Mouse (Mus musculus): Measurements from ENCODE around the gene Havcr2. TPM values are rescaled to one million over a fixed set of nuclear protein-coding genes. Genes with fewer than 3 reads are reported as not detected.

The Havcr2 gene
- polyA plus RNA-seq (2012; fragmentation: generic; extraction: Trizol), result 0.55 TPM

GRCm38 (mm10) chr11:46454453-46455045, at the start of gene Havcr2:
Gene Havcr2 (plus strand): TSS chr11:46454935.
- Histone ChIP-seq H3K79me2 (ENCODE audit: control insufficient read depth, insufficient read depth) (no peaks in the 10 kb centered on the region), H3K4me2 (ENCODE audit: low read depth) (peak within 1 kb of the TSS; percentile 57), H3K4me3 (no peak within 1 kb of the TSS), H3K27me3 (ENCODE audit: control insufficient read depth, insufficient read depth, insufficient read length) (no peaks in the 10 kb centered on the region), H3K36me3 (ENCODE audit: control insufficient read depth, insufficient read depth) (no peaks in the 10 kb centered on the region), H3ac (ENCODE audit: control insufficient read depth, insufficient read length) (no peak within 1 kb of the TSS)
- no peak for TF ChIP-seq CEBPB (IDR thresholded peaks at IDR 0.05; ENCODE audit: insufficient read depth, poor library complexity, severe bottlenecking)
- TF ChIP-seq POLR2AphosphoS2 (IDR thresholded peaks at IDR 0.05; ENCODE audit: insufficient read length, low read depth), result no peak

- Histone ChIP-seq H3K27me3 (ENCODE audit: control insufficient read depth, insufficient read depth, insufficient read length) (no peaks in the 10 kb centered on the region), H3ac (ENCODE audit: control insufficient read depth, insufficient read length) (no peak overlapping the region), H3K79me2 (ENCODE audit: control insufficient read depth, insufficient read depth) (no peaks in the 10 kb centered on the region), H3K4me3 (no peak overlapping the region), H3K36me3 (ENCODE audit: control insufficient read depth, insufficient read depth) (no peaks in the 10 kb centered on the region), H3K4me2 (ENCODE audit: low read depth) (no peak overlapping the region)
- TF ChIP-seq TCF3 (IDR thresholded peaks at IDR 0.05; ENCODE audit: insufficient read length, low read depth) (no peak), MAX (IDR thresholded peaks at IDR 0.05; ENCODE audit: low read depth) (no peak)
These were observed 49.7 kb upstream of the Havcr2 start for GRCm38 (mm10) chr11:46404986-46405385.

- Histone ChIP-seq H3K4me2 (ENCODE audit: low read depth) (no peak overlapping the region), H3ac (ENCODE audit: control insufficient read depth, insufficient read length) (no peak overlapping the region), H3K27me3 (ENCODE audit: control insufficient read depth, insufficient read depth, insufficient read length) (no peaks in the 10 kb centered on the region), H3K36me3 (ENCODE audit: control insufficient read depth, insufficient read depth) (no peaks in the 10 kb centered on the region), H3K4me3 (no peak overlapping the region), H3K79me2 (ENCODE audit: control insufficient read depth, insufficient read depth) (no peaks in the 10 kb centered on the region)
- TF ChIP-seq TCF12 (IDR thresholded peaks at IDR 0.05; ENCODE audit: insufficient read depth, poor library complexity, severe bottlenecking) (no peak), REST (IDR thresholded peaks at IDR 0.05; ENCODE audit: insufficient read depth, insufficient read length) (no peak), E2F4 (IDR thresholded peaks at IDR 0.05; ENCODE audit: insufficient read depth) (no peak), USF1 (IDR thresholded peaks at IDR 0.05; ENCODE audit: low read depth) (no peak), CEBPB (IDR thresholded peaks at IDR 0.05; ENCODE audit: insufficient read depth, poor library complexity, severe bottlenecking) (no peak), SRF (IDR thresholded peaks at IDR 0.05; ENCODE audit: control insufficient read depth, insufficient read length, low read depth) (no peak)
These were observed 48.0 kb upstream of the Havcr2 start for GRCm38 (mm10) chr11:46406721-46407120.

GRCm38 (mm10) chr11:46410018-46410563, 44.6 kb upstream of the Havcr2 start:
- no peak overlapping the region for H3K4me3 ChIP-seq
- H3K4me2 ChIP-seq (ENCODE audit: low read depth), result no peak overlapping the region
- H3K79me2 ChIP-seq (ENCODE audit: control insufficient read depth, insufficient read depth), result no peaks in the 10 kb centered on the region
- TF ChIP-seq POLR2AphosphoS2 (IDR thresholded peaks at IDR 0.05; ENCODE audit: insufficient read length, low read depth) (peak; percentile 12), MYOG (IDR thresholded peaks at IDR 0.05; ENCODE audit: control insufficient read depth in 1 of 3, insufficient read depth in 1 of 3, insufficient read length in 2 of 3, low read depth in 2 of 3) (no peak), POLR2A (IDR thresholded peaks at IDR 0.05; ENCODE audit: insufficient read length, low read depth) (no peak)
- no peaks in the 10 kb centered on the region for H3K27me3 ChIP-seq (ENCODE audit: control insufficient read depth, insufficient read depth, insufficient read length)
- no peak overlapping the region for H3ac ChIP-seq (ENCODE audit: control insufficient read depth, insufficient read length)
- H3K36me3 ChIP-seq (ENCODE audit: control insufficient read depth, insufficient read depth), result no peaks in the 10 kb centered on the region

GRCm38 (mm10) chr11:46418438-46418837, 36.3 kb upstream of the Havcr2 start:
- Histone ChIP-seq H3K36me3 (ENCODE audit: control insufficient read depth, insufficient read depth) (no peaks in the 10 kb centered on the region), H3K4me3 (no peak overlapping the region), H3K4me2 (ENCODE audit: low read depth) (no peak overlapping the region), H3K27me3 (ENCODE audit: control insufficient read depth, insufficient read depth, insufficient read length) (no peaks in the 10 kb centered on the region), H3K79me2 (ENCODE audit: control insufficient read depth, insufficient read depth) (no peaks in the 10 kb centered on the region), H3ac (ENCODE audit: control insufficient read depth, insufficient read length) (no peak overlapping the region)
- no peak for TF ChIP-seq E2F4 (IDR thresholded peaks at IDR 0.05; ENCODE audit: insufficient read depth)
- TF ChIP-seq USF1 (IDR thresholded peaks at IDR 0.05; ENCODE audit: low read depth), result no peak
- no peak for TF ChIP-seq CEBPB (IDR thresholded peaks at IDR 0.05; ENCODE audit: insufficient read depth, poor library complexity, severe bottlenecking)
- TF ChIP-seq POLR2A (IDR thresholded peaks at IDR 0.05; ENCODE audit: insufficient read length, low read depth), result no peak
- no peak for TF ChIP-seq POLR2AphosphoS2 (IDR thresholded peaks at IDR 0.05; ENCODE audit: insufficient read length, low read depth)

GRCm38 (mm10) chr11:46418860-46419259, 35.9 kb upstream of the Havcr2 start:
- TF ChIP-seq E2F4 (IDR thresholded peaks at IDR 0.05; ENCODE audit: insufficient read depth), result no peak
- TF ChIP-seq POLR2AphosphoS2 (IDR thresholded peaks at IDR 0.05; ENCODE audit: insufficient read length, low read depth), result no peak
- TF ChIP-seq REST (IDR thresholded peaks at IDR 0.05; ENCODE audit: insufficient read depth, insufficient read length), result no peak
- no peak for TF ChIP-seq TCF12 (IDR thresholded peaks at IDR 0.05; ENCODE audit: insufficient read depth, poor library complexity, severe bottlenecking)
- no peak for TF ChIP-seq CEBPB (IDR thresholded peaks at IDR 0.05; ENCODE audit: insufficient read depth, poor library complexity, severe bottlenecking)
- no peak for TF ChIP-seq MAX (IDR thresholded peaks at IDR 0.05; ENCODE audit: low read depth)
- TF ChIP-seq SRF (IDR thresholded peaks at IDR 0.05; ENCODE audit: control insufficient read depth, insufficient read length, low read depth), result no peak
- no peak for TF ChIP-seq POLR2A (IDR thresholded peaks at IDR 0.05; ENCODE audit: insufficient read length, low read depth)
- no peak for TF ChIP-seq USF1 (IDR thresholded peaks at IDR 0.05; ENCODE audit: low read depth)
- no peak for TF ChIP-seq MYOG (IDR thresholded peaks at IDR 0.05; ENCODE audit: control insufficient read depth in 1 of 3, insufficient read depth in 1 of 3, insufficient read length in 2 of 3, low read depth in 2 of 3)
- no peak for TF ChIP-seq MYOD1 (IDR thresholded peaks at IDR 0.05; ENCODE audit: control insufficient read depth in 1 of 3, insufficient read length in 2 of 3, low read depth in 2 of 3)
- no peak for TF ChIP-seq TCF3 (IDR thresholded peaks at IDR 0.05; ENCODE audit: insufficient read length, low read depth)

More at GRCm38 (mm10) chr11:46418860-46419259, 35.9 kb upstream of the Havcr2 start:
- Histone ChIP-seq H3K4me3 (no peak overlapping the region), H3K79me2 (ENCODE audit: control insufficient read depth, insufficient read depth) (no peaks in the 10 kb centered on the region), H3K4me2 (ENCODE audit: low read depth) (no peak overlapping the region), H3ac (ENCODE audit: control insufficient read depth, insufficient read length) (no peak overlapping the region), H3K27me3 (ENCODE audit: control insufficient read depth, insufficient read depth, insufficient read length) (no peaks in the 10 kb centered on the region), H3K36me3 (ENCODE audit: control insufficient read depth, insufficient read depth) (no peaks in the 10 kb centered on the region)
